5 mouse cellular contexts compared by ENCODE assay signal in genomic region chr3:56942557-56942956, GRCm38 (mm10).
A peak's percentile ranks its signal among the peaks of the same experiment; 100 is the strongest.
DNase-seq lines count a peak whose midpoint lies in the region; ATAC-seq and TF ChIP-seq lines count a peak whose summit lies in the region.
"Not testable (repeated sequence)": the region's sequence is repeated elsewhere in the genome, so short reads cannot be mapped to it uniquely, and the experiment has no call there.

No protein-coding gene starts in this region.

- not testable (repeated sequence) for TF ChIP-seq POLR2A in kidney, adult 2 months (IDR thresholded peaks at IDR 0.05; ENCODE audit: low read depth, low read length)

- peak; percentile 70; the same call in 1 of the 2 replicates for ATAC-seq in kidney, embryonic 15.5 days (replicated peaks; ENCODE audit: low FRiP score)
- ATAC-seq in kidney, embryonic 16.5 days (ENCODE audit: low FRiP score, low TSS enrichment) = peak; percentile 79; the same call in 1 of the 2 replicates
- peak; percentile 59 for ATAC-seq in lung, embryonic 16.5 days (ENCODE audit: low read depth)
- peak; percentile 94 for ATAC-seq in lung, postnatal 0 days

- not testable (repeated sequence) for TF ChIP-seq CTCF in kidney, adult 2 months (conservative IDR thresholded peaks at IDR 0.05; ENCODE audit: insufficient read depth, insufficient read length, low read depth, low read length); lung, postnatal 0 days (IDR thresholded peaks at IDR 0.05)

- not testable (repeated sequence) for H3K4me1 ChIP-seq in kidney, adult 2 months (ENCODE audit: control insufficient read depth, insufficient read depth, low read length); kidney, embryonic 15.5 days; kidney, embryonic 16.5 days (ENCODE audit: insufficient read depth, low read length); lung, embryonic 16.5 days (replicated peaks; ENCODE audit: control insufficient read depth, insufficient read depth, low read length); lung, postnatal 0 days (ENCODE audit: insufficient read depth, low read depth, low read length)

- H3K9me3 ChIP-seq in kidney, embryonic 15.5 days (replicated peaks); kidney, embryonic 16.5 days (ENCODE audit: low read length); lung, embryonic 16.5 days (ENCODE audit: control insufficient read depth, low read length); lung, postnatal 0 days (ENCODE audit: low read length): not testable (repeated sequence)

- H3K27me3 ChIP-seq in kidney, adult 2 months (replicated peaks; ENCODE audit: control insufficient read depth, insufficient read depth, low read length); kidney, embryonic 15.5 days; kidney, embryonic 16.5 days (ENCODE audit: insufficient read depth, low read length); lung, embryonic 16.5 days (ENCODE audit: control insufficient read depth, insufficient read depth, low read depth, low read length); lung, postnatal 0 days (replicated peaks; ENCODE audit: insufficient read depth, low read length): not testable (repeated sequence)

- not testable (repeated sequence) for DNase-seq in kidney, adult 2 months; lung, postnatal 0 days (ENCODE audit: low spot score)

- no CpG with 5 or more reads among the region's 1 CpGs for WGBS in kidney, adult 2 months
- WGBS in kidney, embryonic 15.5 days = no CpG with 5 or more reads among the region's 1 CpGs
- WGBS in kidney, embryonic 16.5 days = no CpG with 5 or more reads among the region's 1 CpGs
- WGBS in lung, embryonic 16.5 days = no CpG with 5 or more reads among the region's 1 CpGs
- WGBS in lung, postnatal 0 days = no CpG with 5 or more reads among the region's 1 CpGs

- not testable (repeated sequence) for H3K4me3 ChIP-seq in kidney, adult 2 months (ENCODE audit: insufficient read depth, low read depth, low read length); kidney, embryonic 15.5 days (replicated peaks); kidney, embryonic 16.5 days (ENCODE audit: low read length); lung, embryonic 16.5 days (ENCODE audit: low read length); lung, postnatal 0 days (ENCODE audit: low read depth, low read length)

- H3K36me3 ChIP-seq in kidney, adult 2 months (ENCODE audit: control insufficient read depth, insufficient read depth, low read length); kidney, embryonic 15.5 days; kidney, embryonic 16.5 days (ENCODE audit: insufficient read depth, low read length); lung, embryonic 16.5 days (ENCODE audit: control insufficient read depth, insufficient read depth, low read length); lung, postnatal 0 days (ENCODE audit: insufficient read depth, low read length): not testable (repeated sequence)

- not testable (repeated sequence) for H3K9ac ChIP-seq in kidney, embryonic 15.5 days; kidney, embryonic 16.5 days (replicated peaks; ENCODE audit: low read length); lung, embryonic 16.5 days (ENCODE audit: low read length); lung, postnatal 0 days (replicated peaks; ENCODE audit: low read depth)

- peak overlapping the region; percentile 89; the same call in 1 of the 2 replicates for H3K27ac ChIP-seq in kidney, adult 2 months (ENCODE audit: insufficient read depth, low read depth, low read length)
- H3K27ac ChIP-seq in kidney, embryonic 15.5 days; kidney, embryonic 16.5 days (ENCODE audit: low read length); lung, embryonic 16.5 days (ENCODE audit: low read length); lung, postnatal 0 days (ENCODE audit: low read length): not testable (repeated sequence)

- not testable (repeated sequence) for H3K4me2 ChIP-seq in kidney, embryonic 15.5 days; kidney, embryonic 16.5 days (replicated peaks; ENCODE audit: low read depth, low read length); lung, embryonic 16.5 days (ENCODE audit: low read depth, low read length); lung, postnatal 0 days (replicated peaks; ENCODE audit: low read depth, low read length)

- TF ChIP-seq EP300 in lung, postnatal 0 days (IDR thresholded peaks at IDR 0.05) = not testable (repeated sequence)
